Comparison of ENCODE assay signal across 7 mouse cellular contexts in the genomic region with DNA sequence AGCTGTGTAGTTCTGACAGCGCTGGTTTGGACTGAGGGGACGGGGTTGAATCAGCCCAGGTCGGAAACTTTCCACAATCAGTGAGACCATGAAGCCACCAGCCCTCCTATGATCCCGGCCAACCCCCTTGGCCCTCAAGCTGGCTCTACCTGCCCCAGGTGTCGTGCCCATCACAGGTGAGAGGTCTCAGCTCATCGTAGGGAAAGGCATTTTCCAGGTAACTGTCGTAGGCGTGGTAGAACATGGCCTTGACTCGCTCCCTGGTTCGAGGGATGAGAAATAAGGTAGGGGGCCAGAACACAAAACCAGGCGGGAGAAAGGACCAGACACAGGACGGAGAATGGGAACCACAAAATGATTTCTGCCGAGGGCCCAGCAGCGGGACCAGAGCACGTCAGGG. TPM values are rescaled to one million over a fixed set of nuclear protein-coding genes. Genes with fewer than 3 reads are reported as not detected.
A peak's percentile ranks its signal among the peaks of the same experiment; 100 is the strongest.
DNase-seq lines count a peak whose midpoint lies in the region; ATAC-seq lines count a peak whose summit lies in the region.

No protein-coding gene starts in this region.

- H3K27ac ChIP-seq in forebrain, embryonic 12.5 days, result peak overlapping the region; percentile 54; the same call in 1 of the 2 replicates
- no peak overlapping the region for H3K27ac ChIP-seq in limb, embryonic 12.5 days
- peak overlapping the region; percentile 62 for H3K27ac ChIP-seq in stomach, embryonic 16.5 days (ENCODE audit: low read length)

- peaks cover 51% of the 10 kb centered on the region for H3K4me1 ChIP-seq in megakaryocyte, embryonic 14.5 days
- peaks cover 12% of the 10 kb centered on the region for H3K4me1 ChIP-seq in forebrain, embryonic 12.5 days
- H3K4me1 ChIP-seq in limb, embryonic 12.5 days (replicated peaks), result peaks cover 7% of the 10 kb centered on the region
- peaks cover 5% of the 10 kb centered on the region; the same call in 1 of the 2 replicates for H3K4me1 ChIP-seq in stomach, embryonic 16.5 days (ENCODE audit: control insufficient read depth, insufficient read depth, low read length)

- DNase-seq in urinary bladder, postnatal 36 days (ENCODE audit: low spot score in 2 of 2), result no peak
- no peak for DNase-seq in adrenal gland, adult 2 months

- peak overlapping the region; percentile 85 for H3K9ac ChIP-seq in forebrain, embryonic 12.5 days
- H3K9ac ChIP-seq in limb, embryonic 12.5 days (replicated peaks), result peak overlapping the region; percentile 66
- H3K9ac ChIP-seq in stomach, embryonic 16.5 days (ENCODE audit: low read length), result peak overlapping the region; percentile 84

- peaks cover 8% of the 10 kb centered on the region for H3K27me3 ChIP-seq in megakaryocyte, embryonic 14.5 days (replicated peaks)
- no peaks in the 10 kb centered on the region for H3K27me3 ChIP-seq in forebrain, embryonic 12.5 days
- no peaks in the 10 kb centered on the region for H3K27me3 ChIP-seq in limb, embryonic 12.5 days
- H3K27me3 ChIP-seq in stomach, embryonic 16.5 days (ENCODE audit: control insufficient read depth, insufficient read depth, low read length), result no peaks in the 10 kb centered on the region

- H3K36me3 ChIP-seq in megakaryocyte, embryonic 14.5 days (replicated peaks; ENCODE audit: low read length), result peaks cover 26% of the 10 kb centered on the region
- H3K36me3 ChIP-seq in forebrain, embryonic 12.5 days (replicated peaks), result no peaks in the 10 kb centered on the region
- no peaks in the 10 kb centered on the region for H3K36me3 ChIP-seq in limb, embryonic 12.5 days
- H3K36me3 ChIP-seq in stomach, embryonic 16.5 days (ENCODE audit: control insufficient read depth, insufficient read depth, low read length), result peaks cover 4% of the 10 kb centered on the region; the same call in 1 of the 2 replicates

- H3K4me2 ChIP-seq in forebrain, embryonic 12.5 days, result peak overlapping the region; percentile 96
- peak overlapping the region; percentile 94 for H3K4me2 ChIP-seq in limb, embryonic 12.5 days
- H3K4me2 ChIP-seq in stomach, embryonic 16.5 days (ENCODE audit: low read depth, low read length), result peak overlapping the region; percentile 75

- H3K4me3 ChIP-seq in megakaryocyte, embryonic 14.5 days (replicated peaks), result peak overlapping the region; percentile 99
- H3K4me3 ChIP-seq in forebrain, embryonic 12.5 days (replicated peaks), result peak overlapping the region; percentile 94
- peak overlapping the region; percentile 87 for H3K4me3 ChIP-seq in limb, embryonic 12.5 days (replicated peaks)
- H3K4me3 ChIP-seq in stomach, embryonic 16.5 days (replicated peaks; ENCODE audit: low read length), result peak overlapping the region; percentile 92

- no peak for ATAC-seq in megakaryocyte, adult 5-6 weeks (ENCODE audit: poor library complexity, severe bottlenecking)
- 0 out of 2 replicates have a peak, but pooled peaks have one; percentile 5 for ATAC-seq in forebrain, embryonic 12.5 days (ENCODE audit: low FRiP score)
- ATAC-seq in limb, embryonic 12.5 days (ENCODE audit: insufficient number of reproducible peaks, insufficient read depth, low FRiP score, low TSS enrichment, low read depth), result no peak; the same call in none of the 2 replicates
- ATAC-seq in stomach, embryonic 16.5 days (ENCODE audit: insufficient read depth, low FRiP score), result peak; percentile 8; the same call in 1 of the 2 replicates

- 6% methylated on average over 15 of the region's 15 CpGs for WGBS in forebrain, embryonic 12.5 days
- 4% methylated on average over 15 of the region's 15 CpGs for WGBS in limb, embryonic 12.5 days
- 4% methylated on average over 15 of the region's 15 CpGs for WGBS in stomach, embryonic 16.5 days

- no peaks in the 10 kb centered on the region for H3K9me3 ChIP-seq in megakaryocyte, embryonic 14.5 days
- no peaks in the 10 kb centered on the region for H3K9me3 ChIP-seq in forebrain, embryonic 12.5 days
- H3K9me3 ChIP-seq in limb, embryonic 12.5 days, result no peaks in the 10 kb centered on the region
- H3K9me3 ChIP-seq in stomach, embryonic 16.5 days (replicated peaks; ENCODE audit: control insufficient read depth, low read length), result no peaks in the 10 kb centered on the region

RNA-seq across cellular contexts. Expression of a gene that starts 0.5 kb away (rescaled TPM):
- 90.3 and 158 TPM in 2 replicates for polyA plus RNA-seq in megakaryocyte, embryonic 14.5 days (2012; ENCODE audit: insufficient read depth, low replicate concordance)
- 23.4 and 25.9 TPM in 2 replicates for total RNA-seq in megakaryocyte, adult 5-6 weeks (2015)
- total RNA-seq in megakaryocyte, adult 5-6 weeks (2017), result 34.8 and 34.9 TPM in 2 replicates
- 32.6 and 33.0 TPM in 2 replicates for polyA plus RNA-seq in forebrain, embryonic 12.5 days (2016; fragmentation: Nextera tagmentation; extraction: Ambion mirVana)
- 24.2 and 26.3 TPM in 2 replicates for polyA plus RNA-seq in limb, embryonic 12.5 days (2016; fragmentation: Nextera tagmentation; extraction: Ambion mirVana)
- 112 and 114 TPM in 2 replicates for polyA plus RNA-seq in stomach, embryonic 16.5 days (2015; fragmentation: Nextera tagmentation; extraction: Ambion mirVana)
- total RNA-seq in adrenal gland, adult 2 months (2021), result 10 to 100 TPM; 43.3 to 45.9 TPM
- polyA plus RNA-seq in adrenal gland, adult 2 months (2012; rRNA removed), result 75.3 and 82.1 TPM in 2 replicates

RNA-seq across cellular contexts. Expression of a gene that starts 6.9 kb away (rescaled TPM):
- polyA plus RNA-seq in megakaryocyte, embryonic 14.5 days (2012; ENCODE audit: insufficient read depth, low replicate concordance), result not detected in 2 replicates
- total RNA-seq in megakaryocyte, adult 5-6 weeks (2015), result not detected in 2 replicates
- not detected in 2 replicates for total RNA-seq in megakaryocyte, adult 5-6 weeks (2017)
- not detected in 2 replicates for polyA plus RNA-seq in forebrain, embryonic 12.5 days (2016; fragmentation: Nextera tagmentation; extraction: Ambion mirVana)
- polyA plus RNA-seq in limb, embryonic 12.5 days (2016; fragmentation: Nextera tagmentation; extraction: Ambion mirVana), result not detected in 2 replicates
- polyA plus RNA-seq in stomach, embryonic 16.5 days (2015; fragmentation: Nextera tagmentation; extraction: Ambion mirVana), result not detected in 2 replicates
- not detected for total RNA-seq in adrenal gland, adult 2 months (2021)
- not detected in 2 replicates for polyA plus RNA-seq in adrenal gland, adult 2 months (2012; rRNA removed)

RNA-seq across cellular contexts. Expression of a gene that starts 22.2 kb away (rescaled TPM):
- 1.1 TPM in 1 of 2 replicates, not detected in the other for polyA plus RNA-seq in megakaryocyte, embryonic 14.5 days (2012; ENCODE audit: insufficient read depth, low replicate concordance)
- 0.83 TPM in 1 of 2 replicates, not detected in the other for total RNA-seq in megakaryocyte, adult 5-6 weeks (2015)
- total RNA-seq in megakaryocyte, adult 5-6 weeks (2017), result not detected in 2 replicates
- polyA plus RNA-seq in forebrain, embryonic 12.5 days (2016; fragmentation: Nextera tagmentation; extraction: Ambion mirVana), result 1.4 and 2.6 TPM in 2 replicates
- 3.5 and 4.1 TPM in 2 replicates for polyA plus RNA-seq in limb, embryonic 12.5 days (2016; fragmentation: Nextera tagmentation; extraction: Ambion mirVana)
- polyA plus RNA-seq in stomach, embryonic 16.5 days (2015; fragmentation: Nextera tagmentation; extraction: Ambion mirVana), result 18.2 and 23.1 TPM in 2 replicates
- total RNA-seq in adrenal gland, adult 2 months (2021), result 10 to 100 TPM; 64.5 to 66.2 TPM
- 14.8 and 19.2 TPM in 2 replicates for polyA plus RNA-seq in adrenal gland, adult 2 months (2012; rRNA removed)

RNA-seq across cellular contexts. Expression of a gene that starts 36.6 kb away (rescaled TPM):
- polyA plus RNA-seq in megakaryocyte, embryonic 14.5 days (2012; ENCODE audit: insufficient read depth, low replicate concordance), result 80.8 and 188 TPM in 2 replicates
- 63.0 and 80.0 TPM in 2 replicates for total RNA-seq in megakaryocyte, adult 5-6 weeks (2015)
- total RNA-seq in megakaryocyte, adult 5-6 weeks (2017), result 104 and 106 TPM in 2 replicates
- polyA plus RNA-seq in forebrain, embryonic 12.5 days (2016; fragmentation: Nextera tagmentation; extraction: Ambion mirVana), result 159 and 167 TPM in 2 replicates
- 165 and 167 TPM in 2 replicates for polyA plus RNA-seq in limb, embryonic 12.5 days (2016; fragmentation: Nextera tagmentation; extraction: Ambion mirVana)
- polyA plus RNA-seq in stomach, embryonic 16.5 days (2015; fragmentation: Nextera tagmentation; extraction: Ambion mirVana), result 111 and 115 TPM in 2 replicates
- 100 to 1,000 TPM; 125 to 152 TPM for total RNA-seq in adrenal gland, adult 2 months (2021)
- 205 and 228 TPM in 2 replicates for polyA plus RNA-seq in adrenal gland, adult 2 months (2012; rRNA removed)

RNA-seq across cellular contexts. Expression of a gene that starts 46.4 kb away (rescaled TPM):
- polyA plus RNA-seq in megakaryocyte, embryonic 14.5 days (2012; ENCODE audit: insufficient read depth, low replicate concordance), result not detected in 2 replicates
- total RNA-seq in megakaryocyte, adult 5-6 weeks (2015), result not detected in 2 replicates
- total RNA-seq in megakaryocyte, adult 5-6 weeks (2017), result 0.07 and 0.65 TPM in 2 replicates
- 3.4 and 4.4 TPM in 2 replicates for polyA plus RNA-seq in forebrain, embryonic 12.5 days (2016; fragmentation: Nextera tagmentation; extraction: Ambion mirVana)
- 0.09 and 0.10 TPM in 2 replicates for polyA plus RNA-seq in limb, embryonic 12.5 days (2016; fragmentation: Nextera tagmentation; extraction: Ambion mirVana)
- polyA plus RNA-seq in stomach, embryonic 16.5 days (2015; fragmentation: Nextera tagmentation; extraction: Ambion mirVana), result 0.23 and 0.31 TPM in 2 replicates
- 1 to 10 TPM; 1.2 to 1.9 TPM for total RNA-seq in adrenal gland, adult 2 months (2021)
- polyA plus RNA-seq in adrenal gland, adult 2 months (2012; rRNA removed), result 1.4 and 2.0 TPM in 2 replicates

Comparison
In these comparisons a context has a peak if more than half of its experiments do, and no peak if none do; other contexts are left out.
1. ATAC-seq: peak in forebrain, embryonic 12.5 days (single experiment) and stomach, embryonic 16.5 days (single experiment); none in megakaryocyte, adult 5-6 weeks (single experiment) and limb, embryonic 12.5 days (single experiment).
2. Peak in every context shown above with its lines, with median percentiles within 50 percentile points of each other: H3K4me3 ChIP-seq, H3K4me2 ChIP-seq and H3K9ac ChIP-seq.